Mouse (Mus musculus): ENCODE data around the gene Ndufa13. TPM values are rescaled to one million over a fixed set of nuclear protein-coding genes. Genes with fewer than 3 reads are reported as not detected.
"Not testable (repeated sequence)": the region's sequence is repeated elsewhere in the genome, so short reads cannot be mapped to it uniquely, and the experiment has no call there.

The Ndufa13 gene
- 100 to 1,000 TPM; 184 to 253 TPM for polyA plus RNA-seq (2017; shearing (Covaris generic))

DNA sequence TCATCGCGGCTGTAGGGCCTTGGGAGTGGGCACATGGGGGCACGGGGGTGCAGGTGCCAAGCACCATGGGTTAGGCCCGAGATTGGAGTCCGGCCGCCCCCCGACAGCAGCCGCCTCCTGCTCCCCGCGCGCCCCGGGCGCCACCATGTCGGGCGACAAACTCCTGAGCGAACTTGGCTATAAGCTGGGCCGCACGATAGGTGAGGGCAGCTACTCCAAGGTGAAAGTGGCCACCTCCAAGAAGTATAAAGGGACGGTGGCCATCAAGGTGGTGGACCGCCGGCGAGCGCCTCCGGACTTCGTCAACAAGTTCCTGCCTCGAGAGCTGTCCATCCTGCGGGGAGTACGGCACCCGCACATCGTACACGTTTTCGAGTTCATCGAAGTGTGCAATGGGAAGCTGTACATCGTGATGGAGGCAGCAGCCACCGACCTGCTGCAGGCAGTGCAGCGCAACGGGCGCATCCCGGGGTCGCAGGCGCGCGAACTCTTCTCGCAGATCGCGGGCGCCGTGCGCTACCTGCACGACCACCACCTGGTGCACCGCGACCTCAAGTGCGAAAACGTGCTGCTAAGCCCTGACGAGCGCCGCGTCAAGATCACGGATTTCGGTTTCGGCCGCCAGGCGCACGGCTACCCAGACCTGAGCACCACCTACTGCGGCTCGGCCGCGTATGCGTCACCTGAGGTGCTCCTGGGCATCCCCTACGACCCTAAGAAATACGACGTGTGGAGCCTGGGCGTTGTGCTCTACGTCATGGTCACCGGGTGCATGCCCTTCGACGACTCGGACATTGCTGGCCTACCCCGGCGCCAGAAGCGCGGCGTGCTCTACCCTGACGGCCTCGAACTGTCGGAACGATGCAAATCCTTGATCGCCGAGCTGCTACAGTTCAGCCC lies at the start of gene Ndufa13, which contains the start of the genes Tssk6 and Yjefn3:
TSS of gene Ndufa13 (minus strand) at position 396 of the 900 bp plus-strand sequence.
TSS of gene Tssk6 (plus strand) at position 22 of the 900 bp plus-strand sequence.
TSS of gene Yjefn3 (minus strand) at position 550 of the 900 bp plus-strand sequence.
- ATAC-seq, result peak; percentile 42

DNA sequence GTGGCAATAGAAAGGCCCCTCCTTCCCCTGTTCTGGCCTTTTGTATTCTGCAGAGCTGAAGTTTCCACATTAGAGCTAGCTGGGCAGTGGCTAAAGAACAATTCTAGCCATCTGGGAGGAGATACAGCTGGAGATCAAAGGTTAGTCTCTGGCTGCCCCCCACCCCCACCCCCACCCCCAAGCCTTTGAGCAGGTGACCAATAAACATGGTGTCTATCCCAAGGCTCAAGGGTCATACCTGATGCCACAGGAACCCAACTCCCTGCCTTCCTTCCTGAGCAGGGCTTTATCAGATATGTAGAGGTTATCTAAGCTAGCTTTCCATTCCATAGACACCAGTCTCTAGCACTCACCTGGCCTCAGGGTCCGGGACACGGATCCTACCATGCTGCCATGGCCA lies 47.9 kb upstream of the Ndufa13 start:
- ATAC-seq, result no peak

- not testable (repeated sequence) for ATAC-seq
Observed at GRCm38 (mm10) chr8:69942495-69942894, 40.1 kb upstream of the Ndufa13 start.

DNA sequence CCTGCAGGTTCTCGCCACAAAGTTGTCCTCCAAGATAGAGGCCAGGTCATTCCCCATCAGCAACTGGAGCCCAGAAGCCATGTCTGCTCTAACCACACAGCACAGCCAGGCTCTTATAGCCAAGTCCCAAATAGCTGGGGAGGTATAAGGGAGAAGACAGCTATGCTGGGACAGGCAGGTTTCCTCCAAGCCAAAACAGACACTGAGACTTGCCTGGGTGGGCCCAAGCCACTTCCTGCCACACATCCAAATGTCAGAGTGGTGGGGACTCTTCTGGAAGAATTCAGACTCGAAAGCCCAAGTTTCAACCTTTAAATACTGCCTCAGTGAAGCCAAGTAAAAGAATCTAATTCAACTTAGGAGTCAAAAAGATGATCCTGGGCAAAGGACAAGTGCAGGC lies 38.0 kb upstream of the Ndufa13 start:
- ATAC-seq, result peak; percentile 48

DNA sequence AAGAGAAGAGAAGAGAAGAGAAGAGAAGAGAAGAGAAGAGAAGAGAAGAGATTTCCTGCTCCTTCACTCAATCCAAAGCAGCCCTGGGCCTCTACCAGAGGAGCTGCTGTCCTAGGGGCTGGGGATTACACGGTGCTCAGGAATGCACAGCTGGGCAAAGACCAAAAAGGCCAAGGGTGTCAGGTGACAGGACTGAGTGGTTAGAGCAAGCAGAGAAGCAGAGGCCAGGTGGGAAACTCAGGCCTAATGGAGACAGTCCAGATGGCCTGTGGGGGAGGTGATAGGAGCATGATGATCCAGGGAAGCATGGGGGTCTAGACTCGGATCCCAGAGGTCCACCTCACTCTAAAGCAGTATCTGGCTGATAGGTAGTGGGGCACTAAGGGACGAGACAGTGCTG lies 37.3 kb upstream of the Ndufa13 start:
- ATAC-seq, result no peak

- peak; percentile 48 for ATAC-seq
Observed at GRCm38 (mm10) chr8:69938245-69938982, 36.1 kb upstream of the Ndufa13 start.

- ATAC-seq, result peak; percentile 65
Observed at GRCm38 (mm10) chr8:69937466-69937865, 35.1 kb upstream of the Ndufa13 start.

DNA sequence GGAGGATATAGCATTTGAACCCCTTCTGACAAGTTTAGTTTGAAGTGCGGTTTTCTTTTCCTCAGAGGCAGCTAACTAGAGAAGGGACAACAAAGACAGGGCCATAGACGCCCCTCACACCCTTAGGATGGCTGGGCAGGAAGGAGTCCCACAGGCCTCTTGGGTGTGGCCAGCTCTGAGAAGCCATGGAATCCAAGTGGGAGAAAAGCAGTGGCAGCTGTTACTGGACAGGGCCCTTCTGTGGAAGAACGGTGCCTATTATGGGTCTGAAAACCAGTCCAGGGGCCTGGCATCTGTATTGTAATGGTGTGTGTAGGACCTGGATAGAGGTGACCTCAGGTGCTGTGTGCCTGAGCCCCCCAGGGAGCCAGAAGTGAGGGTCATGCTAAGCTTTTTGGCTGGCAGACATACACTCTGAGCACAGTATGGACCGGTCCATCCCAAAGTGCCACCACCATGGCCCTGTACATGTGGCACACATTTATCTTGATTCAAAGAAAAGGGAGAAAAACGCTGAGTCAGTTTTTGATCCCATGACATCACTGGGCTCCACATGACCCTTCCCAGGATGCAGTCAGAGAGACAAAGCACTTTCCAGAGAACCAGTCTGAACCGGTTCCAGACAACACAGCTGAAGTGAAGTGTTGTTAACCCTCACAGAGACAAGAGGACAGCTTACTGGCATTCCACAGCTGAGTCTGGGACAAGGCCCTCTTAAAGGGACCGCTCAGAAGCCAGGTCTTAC lies 33.9 kb upstream of the Ndufa13 start:
- ATAC-seq, result no peak

DNA sequence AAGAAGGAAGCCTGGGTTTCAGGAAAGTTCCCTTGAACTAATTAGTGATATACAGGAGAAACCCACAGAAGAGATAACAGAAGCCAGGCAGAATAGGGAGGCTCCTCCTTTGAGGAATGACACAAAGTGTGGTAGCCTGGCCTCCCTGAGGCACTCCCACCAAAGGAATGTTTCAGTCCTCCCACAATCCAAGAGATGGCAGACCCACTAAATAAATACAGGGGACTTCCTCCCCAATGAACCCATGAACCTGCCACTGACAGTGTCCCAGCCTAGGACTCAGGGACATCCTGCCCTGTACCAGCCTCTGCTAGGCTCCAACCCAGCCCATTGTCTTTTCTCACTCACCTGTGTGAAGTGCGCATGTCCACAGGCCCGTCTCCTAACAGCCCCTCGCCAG lies 33.1 kb upstream of the Ndufa13 start:
- ATAC-seq, result no peak

DNA sequence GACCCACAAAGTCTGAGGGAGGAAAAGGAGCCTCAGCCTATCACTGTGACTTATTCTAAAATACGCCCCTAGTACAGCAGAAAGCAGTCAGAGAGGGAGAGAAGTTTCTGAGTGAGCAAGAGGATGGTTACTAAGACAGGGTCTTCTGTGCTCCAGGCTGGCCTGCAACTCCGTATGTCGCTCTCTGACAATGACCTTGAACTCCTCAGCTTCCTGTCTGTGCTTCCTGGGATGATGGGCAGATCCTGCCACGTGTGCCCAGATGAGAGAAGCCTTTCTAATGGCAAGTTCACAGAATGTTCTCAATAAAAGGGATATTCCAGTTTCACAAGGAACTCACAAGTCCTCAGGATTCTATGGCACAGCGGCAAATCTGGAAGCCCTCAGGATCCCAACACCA lies 32.2 kb upstream of the Ndufa13 start:
- ATAC-seq, result no peak

DNA sequence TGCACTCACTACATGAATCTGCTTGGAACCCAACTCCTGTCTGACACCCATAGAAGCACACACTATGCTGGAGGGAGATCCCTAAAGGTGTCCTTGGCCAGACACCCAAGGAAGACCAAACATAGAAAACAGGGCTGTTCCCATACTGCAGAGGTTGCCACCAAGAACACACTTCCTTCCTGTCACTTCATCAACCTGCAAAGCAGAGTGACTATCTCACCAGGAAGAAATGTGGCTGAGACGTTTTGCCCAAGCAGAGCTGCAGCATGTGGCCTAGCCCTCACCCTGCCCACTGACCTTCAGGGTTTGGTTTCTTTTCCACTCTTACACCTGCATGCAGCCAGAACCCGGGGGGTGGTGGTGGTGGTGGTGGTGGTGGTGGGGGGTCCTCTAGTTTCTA lies 31.5 kb upstream of the Ndufa13 start:
- peak; percentile 42 for ATAC-seq

DNA sequence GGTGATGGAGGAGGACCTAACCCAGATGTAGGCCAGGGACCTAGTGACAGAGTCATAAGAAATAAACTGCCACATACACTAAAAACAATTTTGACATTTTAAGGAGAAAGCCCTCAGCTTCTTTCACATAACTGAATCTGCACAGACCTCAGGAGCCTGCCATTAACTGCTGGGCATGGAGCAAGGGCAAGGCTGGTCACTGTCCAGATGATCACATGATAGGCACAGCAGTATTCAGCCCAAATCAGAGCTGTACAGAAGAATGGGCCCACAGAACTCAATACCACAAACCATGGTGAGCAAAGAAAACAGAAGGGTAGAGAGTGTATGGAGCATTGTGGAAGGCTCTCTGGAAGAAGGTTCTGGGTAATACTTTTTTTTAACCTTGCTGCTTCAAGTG lies 24.5 kb upstream of the Ndufa13 start:
- ATAC-seq, result no peak

- no peak for ATAC-seq
Observed at GRCm38 (mm10) chr8:69923986-69924385, 21.6 kb upstream of the Ndufa13 start.

DNA sequence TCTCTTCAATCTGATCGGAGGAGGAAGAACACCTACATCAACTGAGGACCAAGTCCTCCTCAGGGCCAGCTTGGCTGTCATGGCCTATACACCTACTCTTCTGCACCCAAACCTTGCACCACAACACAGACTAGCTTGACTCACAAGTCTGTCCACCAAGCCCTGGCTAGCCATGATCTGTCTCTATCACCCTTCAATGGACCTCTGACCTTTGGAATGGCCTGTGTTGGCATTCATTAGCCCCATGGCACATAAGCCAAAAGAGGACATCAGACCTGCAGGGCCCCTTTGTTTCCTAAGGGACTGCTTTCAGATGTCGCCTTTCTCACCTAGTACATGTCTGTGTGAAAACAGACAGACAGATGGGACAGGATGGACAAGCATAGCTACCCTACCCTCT lies 18.8 kb upstream of the Ndufa13 start:
- no peak for ATAC-seq

GRCm38 (mm10) chr8:69919876-69920662 lies 17.7 kb upstream of the Ndufa13 start:
- ATAC-seq, result peak; percentile 90

DNA sequence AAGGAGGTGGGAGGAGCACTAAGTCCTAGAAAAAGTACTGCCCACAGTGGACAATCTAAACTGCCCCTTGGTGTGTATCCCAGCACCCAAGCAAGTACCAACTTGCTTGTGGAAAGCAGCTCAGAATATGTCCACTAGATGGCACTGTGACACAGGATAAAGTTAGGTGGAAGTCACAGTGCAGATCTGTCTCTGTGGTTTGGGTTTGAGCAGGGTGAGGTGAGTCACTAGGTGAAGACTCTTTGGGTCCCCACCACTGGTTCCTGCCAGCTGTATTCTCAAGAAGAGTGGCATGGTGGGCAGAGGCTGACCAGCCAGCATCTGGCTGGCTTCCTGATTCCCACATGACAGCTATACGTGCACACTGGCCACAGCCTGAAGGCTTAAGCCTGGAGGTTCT lies 16.7 kb upstream of the Ndufa13 start:
- peak; percentile 68 for ATAC-seq

DNA sequence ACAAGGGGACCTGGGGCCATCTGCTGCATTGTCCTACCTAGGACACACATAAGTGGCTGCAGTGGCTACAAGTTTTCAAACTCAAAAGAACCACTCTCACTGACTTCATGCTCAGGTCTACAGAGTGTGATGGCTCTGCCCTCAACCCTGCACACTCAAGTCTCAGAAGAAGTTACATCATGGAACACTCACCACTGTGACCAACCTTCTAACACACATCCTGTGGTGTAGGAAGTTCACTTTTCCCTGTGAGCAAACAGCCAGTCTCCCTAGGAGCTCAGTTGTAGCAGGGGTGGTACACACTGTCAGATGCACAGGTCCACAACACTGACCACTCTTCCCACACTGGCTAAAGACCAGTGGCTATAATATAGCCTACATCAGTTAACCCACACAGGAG lies 16.1 kb upstream of the Ndufa13 start:
- peak; percentile 5 for ATAC-seq

- no peak for ATAC-seq
Observed at GRCm38 (mm10) chr8:69915748-69916147, 13.4 kb upstream of the Ndufa13 start.

DNA sequence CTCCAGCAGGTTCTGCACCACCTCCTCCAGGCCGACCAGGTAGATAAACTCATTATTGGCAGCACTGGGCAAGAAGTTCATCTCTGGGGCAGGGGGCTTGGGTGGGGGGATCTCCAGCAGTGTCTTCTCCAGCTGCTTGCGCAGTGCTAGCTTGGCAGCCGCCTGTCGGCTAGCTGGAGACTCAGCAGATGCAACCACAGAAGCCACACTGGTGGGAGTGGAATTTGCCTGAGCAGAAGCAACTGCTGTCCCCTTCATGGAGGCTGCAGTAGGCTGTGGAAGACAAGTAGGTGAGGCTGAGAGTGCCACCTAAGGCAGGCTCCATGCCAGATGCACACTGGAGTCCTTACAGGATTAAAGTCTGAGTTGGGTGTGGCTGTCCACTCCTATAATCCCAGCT lies 12.2 kb upstream of the Ndufa13 start:
- no peak for ATAC-seq

DNA sequence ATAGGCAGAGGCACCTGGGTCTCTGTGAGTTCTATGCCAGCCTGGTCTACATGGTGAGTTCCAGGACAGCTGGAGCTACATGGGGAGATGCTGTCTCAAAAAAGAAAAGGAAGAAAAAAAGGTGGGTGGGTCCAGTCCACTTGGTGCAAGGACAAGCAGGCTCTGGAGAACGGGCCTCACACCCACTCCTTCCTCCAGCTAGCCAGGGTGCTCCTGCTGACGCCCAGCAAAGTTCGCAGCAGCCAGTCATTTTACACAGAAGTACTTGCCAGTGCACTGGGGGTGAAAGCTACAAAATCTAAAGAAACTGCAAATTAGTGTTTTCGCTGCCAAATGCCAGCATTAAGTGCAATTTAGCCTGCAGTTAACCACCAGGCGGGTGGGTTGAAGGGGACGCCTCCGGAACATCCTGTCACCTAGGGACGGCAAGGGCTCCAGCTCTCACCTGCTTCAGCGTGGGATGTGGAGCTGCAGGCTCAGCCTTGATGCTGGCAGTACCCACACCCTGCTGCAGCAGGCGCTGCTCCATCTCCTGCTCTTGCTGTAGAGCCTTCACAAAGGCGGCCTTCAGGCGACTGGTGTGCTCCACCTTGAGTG lies 10.2 kb upstream of the Ndufa13 start:
- ATAC-seq, result no peak

- ATAC-seq, result no peak
Observed at GRCm38 (mm10) chr8:69911917-69912316, 9.6 kb upstream of the Ndufa13 start.

DNA sequence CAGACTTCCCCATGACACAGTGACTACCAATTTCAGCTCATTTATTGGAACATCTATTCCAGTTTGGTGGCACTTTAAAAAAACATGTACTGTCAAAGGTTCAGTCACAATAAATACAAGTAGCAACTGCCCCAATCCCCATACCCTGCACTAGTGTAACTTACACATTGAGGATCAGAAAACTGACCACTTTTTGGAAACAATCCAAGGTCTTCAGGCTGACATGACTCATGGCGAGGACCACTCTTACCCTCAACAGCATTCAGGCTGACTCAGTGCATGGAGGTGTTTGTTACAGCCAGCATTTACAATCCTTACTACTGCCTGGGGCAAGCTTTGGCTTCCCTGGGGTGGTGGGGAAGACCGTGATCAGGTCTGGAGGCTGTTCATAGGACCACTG lies 4.7 kb upstream of the Ndufa13 start:
- ATAC-seq, result no peak

Measured in CD4-positive, CD25-positive, alpha-beta regulatory T cell, adult 4 months (primary cell).